Mouse (Mus musculus) liver, adult 2 months (tissue): Measurements from ENCODE around the gene Gm9857.

Experiments used
- CTCF ChIP-seq: fragments of 200-500 bp; IDR thresholded peaks from 2 replicates; pipeline ENCODE4 v1.5.1; 2011; ENCODE audit warnings: low read depth, low read length, control low read depth
- POLR2A ChIP-seq: fragments of 200-500 bp; IDR thresholded peaks from 2 replicates; pipeline ENCODE4 v1.6.1; 2011; ENCODE audit warnings: low read length, control low read depth; ENCODE audit not compliant: insufficient read depth; ENCODE audit errors: extremely low read depth

DNA sequence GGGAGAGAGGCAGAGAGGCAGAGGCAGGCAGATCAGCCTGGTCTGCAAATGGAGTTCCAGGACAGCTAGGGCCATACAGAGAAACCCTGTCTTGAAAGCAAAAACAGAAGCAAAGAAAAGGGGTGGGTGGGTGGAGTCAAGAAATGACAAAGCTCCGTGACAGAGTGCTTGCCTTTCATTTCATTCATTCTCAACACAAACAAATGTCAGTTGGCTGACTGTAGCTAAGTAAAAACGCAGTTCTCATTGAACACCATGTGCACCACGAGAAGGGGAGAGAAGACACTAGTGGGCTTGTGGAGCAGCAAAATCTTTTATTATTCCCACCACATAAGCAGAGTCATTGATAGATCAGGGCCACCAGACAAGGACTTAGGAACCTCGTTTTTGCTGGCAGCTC, 23.4 kb downstream of the Gm9857 start:
- no peak for TF ChIP-seq CTCF
- TF ChIP-seq POLR2A, result no peak
